Mouse (Mus musculus) megakaryocyte, embryonic 14.5 days (primary cell): ENCODE results near the gene Dgkd. TPM values are rescaled to one million over a fixed set of nuclear protein-coding genes. Genes with fewer than 3 reads are reported as not detected.

Source experiments
- H3K27me3 ChIP-seq: replicated peaks from 2 replicates; pipeline ENCODE3; 2012; ENCODE audit warnings: inconsistent platforms
- H3K36me3 ChIP-seq: replicated peaks from 2 replicates; pipeline ENCODE3; 2012; ENCODE audit warnings: low read length, inconsistent platforms, mixed read lengths
- H3K4me1 ChIP-seq: 2 replicates; pipeline ENCODE4 v1.6.1; 2012; ENCODE audit warnings: inconsistent platforms
- H3K4me3 ChIP-seq: replicated peaks from 2 replicates; pipeline ENCODE3; 2012; ENCODE audit warnings: moderate library complexity, mild to moderate bottlenecking, inconsistent platforms
- H3K9me3 ChIP-seq: 2 replicates; pipeline ENCODE4 v1.6.1; 2012; ENCODE audit warnings: inconsistent platforms
- FLI1 ChIP-seq: IDR thresholded peaks from 2 replicates; pipeline ENCODE4 v1.6.1; 2012; ENCODE audit warnings: low read length, inconsistent platforms, mixed read lengths
- GATA1 ChIP-seq: IDR thresholded peaks from 3 replicates; pipeline ENCODE4 v1.6.1; 2012; ENCODE audit warnings: mixed read lengths, low read length, inconsistent platforms, borderline replicate concordance
- polyA plus RNA-seq: library from polyadenylated mRNA; stranded (reverse); fragments of >175 nt; gene quantifications from 2 replicates; pipeline ENCODE4 v1.2.3, GENCODE M21; 2012; ENCODE audit warnings: low replicate concordance; ENCODE audit not compliant: insufficient read depth

The Dgkd gene
- polyA plus RNA-seq, 1 experiment = 24.3 TPM

- Histone ChIP-seq H3K27me3 (no peaks in the 10 kb centered on the region), H3K4me1 (peaks cover 96% of the 10 kb centered on the region), H3K36me3 (peaks cover 74% of the 10 kb centered on the region), H3K4me3 (peak overlapping the region; percentile 88), H3K9me3 (no peaks in the 10 kb centered on the region)
- no peak for TF ChIP-seq GATA1
- TF ChIP-seq FLI1 = no peak
Observed at GRCm38 (mm10) chr1:87879494-87880325, 26.6 kb downstream of the Dgkd start.

GRCm38 (mm10) chr1:87880326-87880627 is 27.2 kb downstream of the Dgkd start:
- Histone ChIP-seq H3K36me3 (peaks cover 74% of the 10 kb centered on the region), H3K4me3 (peak overlapping the region; percentile 88), H3K9me3 (no peaks in the 10 kb centered on the region), H3K4me1 (peaks cover 96% of the 10 kb centered on the region), H3K27me3 (no peaks in the 10 kb centered on the region)
- TF ChIP-seq FLI1 (no peak), GATA1 (no peak)

- H3K4me1 ChIP-seq = peaks cover 96% of the 10 kb centered on the region
Observed at GRCm38 (mm10) chr1:87880856-87881255, 27.8 kb downstream of the Dgkd start.

GRCm38 (mm10) chr1:87881726-87882125 is 28.6 kb downstream of the Dgkd start:
- H3K4me1 ChIP-seq = peaks cover 96% of the 10 kb centered on the region

More at GRCm38 (mm10) chr1:87880856-87881255, 27.8 kb downstream of the Dgkd start:
- H3K9me3 ChIP-seq = no peaks in the 10 kb centered on the region
- TF ChIP-seq FLI1 (no peak), GATA1 (no peak)
- H3K36me3 ChIP-seq = peaks cover 79% of the 10 kb centered on the region
- H3K27me3 ChIP-seq = no peaks in the 10 kb centered on the region
- H3K4me3 ChIP-seq = peak overlapping the region; percentile 88

GRCm38 (mm10) chr1:87882554-87882953 is 29.5 kb downstream of the Dgkd start:
- Histone ChIP-seq H3K4me1 (peaks cover 96% of the 10 kb centered on the region), H3K36me3 (peaks cover 86% of the 10 kb centered on the region), H3K27me3 (no peaks in the 10 kb centered on the region), H3K4me3 (no peak overlapping the region), H3K9me3 (no peaks in the 10 kb centered on the region)
- no peak for TF ChIP-seq FLI1
- no peak for TF ChIP-seq GATA1

More at GRCm38 (mm10) chr1:87881726-87882125, 28.6 kb downstream of the Dgkd start:
- Histone ChIP-seq H3K9me3 (no peaks in the 10 kb centered on the region), H3K4me3 (peak overlapping the region; percentile 88), H3K27me3 (no peaks in the 10 kb centered on the region), H3K36me3 (peaks cover 81% of the 10 kb centered on the region)
- TF ChIP-seq GATA1 (no peak), FLI1 (no peak)

GRCm38 (mm10) chr1:87890960-87891359 is 37.9 kb downstream of the Dgkd start:
- TF ChIP-seq FLI1 (no peak), GATA1 (no peak)
- peaks cover 87% of the 10 kb centered on the region for H3K4me1 ChIP-seq
- no peaks in the 10 kb centered on the region for H3K27me3 ChIP-seq
- H3K9me3 ChIP-seq = no peaks in the 10 kb centered on the region
- H3K36me3 ChIP-seq = peaks cover 93% of the 10 kb centered on the region
- H3K4me3 ChIP-seq = no peak overlapping the region

GRCm38 (mm10) chr1:87891634-87892033 is 38.5 kb downstream of the Dgkd start:
- H3K4me1 ChIP-seq = peaks cover 87% of the 10 kb centered on the region
- H3K36me3 ChIP-seq = peaks cover 93% of the 10 kb centered on the region
- TF ChIP-seq FLI1 (no peak), GATA1 (no peak)

GRCm38 (mm10) chr1:87892499-87892898 is 39.4 kb downstream of the Dgkd start:
- TF ChIP-seq FLI1 = no peak
- TF ChIP-seq GATA1 = no peak
- peaks cover 93% of the 10 kb centered on the region for H3K36me3 ChIP-seq
- no peaks in the 10 kb centered on the region for H3K9me3 ChIP-seq

More at GRCm38 (mm10) chr1:87891634-87892033, 38.5 kb downstream of the Dgkd start:
- Histone ChIP-seq H3K9me3 (no peaks in the 10 kb centered on the region), H3K27me3 (no peaks in the 10 kb centered on the region), H3K4me3 (no peak overlapping the region)

GRCm38 (mm10) chr1:87893414-87893813 is 40.3 kb downstream of the Dgkd start:
- TF ChIP-seq GATA1 (no peak), FLI1 (no peak)
- H3K36me3 ChIP-seq = peaks cover 93% of the 10 kb centered on the region
- no peaks in the 10 kb centered on the region for H3K27me3 ChIP-seq
- peaks cover 89% of the 10 kb centered on the region for H3K4me1 ChIP-seq
- no peak overlapping the region for H3K4me3 ChIP-seq
- H3K9me3 ChIP-seq = no peaks in the 10 kb centered on the region

More at GRCm38 (mm10) chr1:87892499-87892898, 39.4 kb downstream of the Dgkd start:
- Histone ChIP-seq H3K4me3 (no peak overlapping the region), H3K27me3 (no peaks in the 10 kb centered on the region), H3K4me1 (peaks cover 87% of the 10 kb centered on the region)

- peaks cover 88% of the 10 kb centered on the region for H3K36me3 ChIP-seq
Observed at GRCm38 (mm10) chr1:87896921-87897320, 43.8 kb downstream of the Dgkd start.

More at GRCm38 (mm10) chr1:87896921-87897320, 43.8 kb downstream of the Dgkd start:
- Histone ChIP-seq H3K4me3 (no peak overlapping the region), H3K27me3 (no peaks in the 10 kb centered on the region), H3K9me3 (no peaks in the 10 kb centered on the region), H3K4me1 (peaks cover 97% of the 10 kb centered on the region)
- TF ChIP-seq FLI1 (no peak), GATA1 (no peak)
